Mouse (Mus musculus) heart, embryonic 10.5 days (tissue): ENCODE measurements around the gene Rras. TPM values are rescaled to one million over a fixed set of nuclear protein-coding genes. Genes with fewer than 3 reads are reported as not detected.

Experiments used
- DNase-seq: peaks from one replicate; pipeline ENCODE4 v3.0.0-alpha.2; 2017; ENCODE audit warnings: low spot score
- H3K27ac ChIP-seq: fragments of 300-500 bp; sonication (generic); 2 replicates; pipeline ENCODE4 v1.5.1; 2016; ENCODE audit warnings: mild to moderate bottlenecking
- H3K27me3 ChIP-seq: fragments of 300-500 bp; sonication (generic); 2 replicates; pipeline ENCODE4 v1.6.1; 2016; ENCODE audit warnings: mild to moderate bottlenecking; ENCODE audit not compliant: poor library complexity, insufficient read depth, severe bottlenecking
- H3K36me3 ChIP-seq: fragments of 300-500 bp; sonication (generic); 2 replicates; pipeline ENCODE4 v1.6.1; 2016; ENCODE audit warnings: mild to moderate bottlenecking, moderate library complexity
- H3K4me1 ChIP-seq: fragments of 300-500 bp; sonication (generic); 2 replicates; pipeline ENCODE4 v1.6.1; 2016; ENCODE audit warnings: mild to moderate bottlenecking
- H3K4me3 ChIP-seq: fragments of 300-500 bp; sonication (generic); 2 replicates; pipeline ENCODE4 v1.5.1; 2016; ENCODE audit warnings: mild to moderate bottlenecking, moderate library complexity
- H3K9me3 ChIP-seq: fragments of 300-500 bp; sonication (generic); 2 replicates; pipeline ENCODE4 v1.6.1; 2016; ENCODE audit warnings: mild to moderate bottlenecking, moderate library complexity
- WGBS: fragments of 180-500 bp; shearing (Covaris S2); methylation state at CpG from one replicate; pipeline ENCODE4 v1.1.7; 2016; 5-methylcytosine and 5-hydroxymethylcytosine counted together
- polyA plus RNA-seq: library from polyadenylated mRNA; unstranded; fragments of >200 nt; fragmentation: Nextera tagmentation; extraction: Ambion mirVana; gene quantifications from 2 replicates; pipeline ENCODE4 v1.2.1, GENCODE M21; 2016

Rras gene
- polyA plus RNA-seq, 1 experiment from 2014 or later, result 50.5 TPM

GRCm38 (mm10) chr7:45036702-45037101, 18.9 kb downstream of the Rras start:
- H3K27me3 ChIP-seq, result no peaks in the 10 kb centered on the region
- peaks cover 99% of the 10 kb centered on the region for H3K36me3 ChIP-seq
- 91% methylated on average over 11 of the region's 11 CpGs for WGBS
- no peaks in the 10 kb centered on the region for H3K9me3 ChIP-seq
- no peaks in the 10 kb centered on the region for H3K4me1 ChIP-seq
- no peak overlapping the region for H3K4me3 ChIP-seq
- no peak overlapping the region for H3K27ac ChIP-seq
- DNase-seq, result no peak

- no peaks in the 10 kb centered on the region for H3K4me1 ChIP-seq
- peaks cover 99% of the 10 kb centered on the region for H3K36me3 ChIP-seq
- no peaks in the 10 kb centered on the region for H3K27me3 ChIP-seq
- H3K9me3 ChIP-seq, result no peaks in the 10 kb centered on the region
- H3K27ac ChIP-seq, result no peak overlapping the region
- 77% methylated on average over 7 of the region's 7 CpGs for WGBS
- H3K4me3 ChIP-seq, result no peak overlapping the region
- DNase-seq, result no peak
These were observed 20.1 kb downstream of the Rras start for GRCm38 (mm10) chr7:45037720-45038361.

GRCm38 (mm10) chr7:45038411-45038810, 20.6 kb downstream of the Rras start:
- H3K27me3 ChIP-seq, result no peaks in the 10 kb centered on the region
- H3K36me3 ChIP-seq, result peaks cover 99% of the 10 kb centered on the region
- WGBS, result 95% methylated on average over 9 of the region's 9 CpGs
- no peaks in the 10 kb centered on the region for H3K4me1 ChIP-seq
- DNase-seq, result no peak
- H3K9me3 ChIP-seq, result no peaks in the 10 kb centered on the region
- no peak overlapping the region for H3K4me3 ChIP-seq
- no peak overlapping the region for H3K27ac ChIP-seq

GRCm38 (mm10) chr7:45040851-45041250, 23.1 kb downstream of the Rras start:
- Histone ChIP-seq H3K27me3 (no peaks in the 10 kb centered on the region), H3K36me3 (peaks cover 99% of the 10 kb centered on the region), H3K9me3 (no peaks in the 10 kb centered on the region), H3K27ac (no peak overlapping the region), H3K4me3 (no peak overlapping the region), H3K4me1 (no peaks in the 10 kb centered on the region)
- 95% methylated on average over 9 of the region's 9 CpGs for WGBS
- DNase-seq, result no peak

GRCm38 (mm10) chr7:45043307-45043706, 25.5 kb downstream of the Rras start:
- Histone ChIP-seq H3K4me1 (peaks cover 12% of the 10 kb centered on the region; the same call in 1 of the 2 replicates), H3K9me3 (no peaks in the 10 kb centered on the region), H3K27me3 (no peaks in the 10 kb centered on the region), H3K4me3 (no peak overlapping the region), H3K36me3 (peaks cover 99% of the 10 kb centered on the region), H3K27ac (no peak overlapping the region)
- DNase-seq, result no peak
- 96% methylated on average over 14 of the region's 14 CpGs for WGBS

GRCm38 (mm10) chr7:45045741-45046140, 28.0 kb downstream of the Rras start:
- Histone ChIP-seq H3K4me3 (no peak overlapping the region), H3K36me3 (peaks cover 100% of the 10 kb centered on the region), H3K9me3 (no peaks in the 10 kb centered on the region), H3K27me3 (no peaks in the 10 kb centered on the region), H3K27ac (no peak overlapping the region), H3K4me1 (peaks cover 33% of the 10 kb centered on the region)
- DNase-seq, result no peak
- 93% methylated on average over 22 of the region's 22 CpGs for WGBS

- 88% methylated on average over 26 of the region's 26 CpGs for WGBS
- Histone ChIP-seq H3K36me3 (peaks cover 93% of the 10 kb centered on the region), H3K4me3 (0 out of 2 replicates have a peak overlapping the region, but pooled peaks have one; percentile 2), H3K4me1 (peaks cover 45% of the 10 kb centered on the region), H3K9me3 (no peaks in the 10 kb centered on the region), H3K27ac (no peak overlapping the region), H3K27me3 (no peaks in the 10 kb centered on the region)
- no peak for DNase-seq
These were observed 29.1 kb downstream of the Rras start for GRCm38 (mm10) chr7:45046853-45047350.

GRCm38 (mm10) chr7:45047491-45047890, 29.7 kb downstream of the Rras start:
- Histone ChIP-seq H3K4me3 (no peak overlapping the region), H3K27me3 (no peaks in the 10 kb centered on the region), H3K27ac (no peak overlapping the region), H3K36me3 (peaks cover 88% of the 10 kb centered on the region), H3K4me1 (peaks cover 48% of the 10 kb centered on the region), H3K9me3 (no peaks in the 10 kb centered on the region)
- no peak for DNase-seq
- 95% methylated on average over 14 of the region's 14 CpGs for WGBS

GRCm38 (mm10) chr7:45048001-45048890, 30.5 kb downstream of the Rras start:
- Histone ChIP-seq H3K27ac (no peak overlapping the region), H3K9me3 (no peaks in the 10 kb centered on the region), H3K36me3 (peaks cover 80% of the 10 kb centered on the region), H3K4me1 (peaks cover 48% of the 10 kb centered on the region), H3K27me3 (no peaks in the 10 kb centered on the region), H3K4me3 (no peak overlapping the region)
- DNase-seq, result no peak
- 93% methylated on average over 38 of the region's 38 CpGs for WGBS

GRCm38 (mm10) chr7:45048923-45049657, 31.3 kb downstream of the Rras start:
- Histone ChIP-seq H3K9me3 (no peaks in the 10 kb centered on the region), H3K36me3 (peaks cover 72% of the 10 kb centered on the region), H3K4me1 (peaks cover 53% of the 10 kb centered on the region), H3K4me3 (no peak overlapping the region), H3K27ac (no peak overlapping the region), H3K27me3 (no peaks in the 10 kb centered on the region)
- 90% methylated on average over 23 of the region's 23 CpGs for WGBS
- no peak for DNase-seq

GRCm38 (mm10) chr7:45050945-45051600, 33.3 kb downstream of the Rras start:
- peak; percentile 95 for DNase-seq
- H3K36me3 ChIP-seq, result peaks cover 52% of the 10 kb centered on the region
- H3K27me3 ChIP-seq, result no peaks in the 10 kb centered on the region
- peak overlapping the region; percentile 78 for H3K4me3 ChIP-seq
- WGBS, result 3% methylated on average over 16 of the region's 16 CpGs
- H3K9me3 ChIP-seq, result no peaks in the 10 kb centered on the region
- H3K4me1 ChIP-seq, result peaks cover 59% of the 10 kb centered on the region
- H3K27ac ChIP-seq, result peak overlapping the region; percentile 99; the same call in 1 of the 2 replicates

GRCm38 (mm10) chr7:45051601-45051974, 33.8 kb downstream of the Rras start:
- no peak for DNase-seq
- peaks cover 47% of the 10 kb centered on the region for H3K36me3 ChIP-seq

More at GRCm38 (mm10) chr7:45051601-45051974, 33.8 kb downstream of the Rras start:
- H3K4me3 ChIP-seq, result peak overlapping the region; percentile 78
- 2% methylated on average over 13 of the region's 13 CpGs for WGBS
- H3K9me3 ChIP-seq, result no peaks in the 10 kb centered on the region
- peak overlapping the region; percentile 99 for H3K27ac ChIP-seq
- peaks cover 60% of the 10 kb centered on the region for H3K4me1 ChIP-seq
- H3K27me3 ChIP-seq, result no peaks in the 10 kb centered on the region
